Mouse (Mus musculus): Measurements from ENCODE around the gene Nek10.

GRCm38 (mm10) chr14:14871121-14871520, 67.9 kb downstream of the Nek10 start:
- TF ChIP-seq CTCF (IDR thresholded peaks at IDR 0.05; ENCODE audit: control insufficient read depth, insufficient read depth, insufficient read length) (no peak), MYOG (IDR thresholded peaks at IDR 0.05; ENCODE audit: control insufficient read depth, extremely low read depth, insufficient read length) (no peak), MAX (IDR thresholded peaks at IDR 0.05) (no peak), USF1 (IDR thresholded peaks at IDR 0.05; ENCODE audit: low read depth) (no peak)

Measured in C2C12 (cell line).